Mouse (Mus musculus): ENCODE results near the gene Smtnl1. TPM values are rescaled to one million over a fixed set of nuclear protein-coding genes. Genes with fewer than 3 reads are reported as not detected.
A peak's percentile ranks its signal among the peaks of the same experiment; 100 is the strongest.

Gene Smtnl1
- polyA plus RNA-seq, 1 experiment from 2014 or later = 1.6 TPM

DNA sequence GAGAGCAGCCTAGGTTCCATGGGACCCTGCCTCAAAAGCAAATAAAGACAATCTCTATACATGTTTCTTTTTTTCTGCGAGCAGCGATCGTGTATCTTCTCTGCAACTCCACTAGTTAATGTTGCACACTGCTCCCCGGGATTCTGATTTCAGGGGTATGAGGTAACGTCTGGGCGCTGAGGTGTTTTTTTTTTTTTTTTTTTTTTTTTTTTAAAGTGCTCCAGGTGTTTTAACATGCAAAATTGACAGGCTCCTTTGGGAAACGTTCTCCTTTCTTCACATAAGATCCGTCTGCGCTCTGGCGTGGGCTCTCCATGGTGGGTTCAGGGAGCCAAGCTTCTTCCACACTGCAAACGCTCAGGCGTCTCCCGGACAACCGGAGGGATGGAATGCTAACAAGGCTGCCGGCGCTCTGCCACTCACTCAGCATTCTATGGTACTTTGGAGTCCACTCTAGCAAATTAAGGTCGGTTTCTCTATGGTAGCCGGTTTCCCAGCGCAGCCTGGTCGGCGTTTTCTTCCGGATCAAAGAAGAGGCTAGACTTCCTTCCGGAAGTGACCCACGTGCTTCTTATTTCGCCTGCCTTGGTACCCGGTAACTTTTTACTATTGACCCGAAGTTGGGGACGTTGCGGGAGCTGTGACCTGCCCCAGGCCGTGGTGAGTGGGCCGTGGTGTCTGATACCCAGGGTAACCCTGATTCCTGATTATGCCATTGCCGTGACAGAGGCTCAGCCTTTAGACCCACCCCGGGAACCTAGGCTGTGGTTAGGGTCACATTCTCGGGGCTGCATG lies 4.2 kb upstream of the Smtnl1 start, which contains the start of gene Timm10:
Gene Timm10 (plus strand): TSS at position 510 of the 795 bp plus-strand sequence.
- no peak within 1 kb of the TSS; the same call in 1 of the 2 replicates for H3K27ac ChIP-seq (replicated peaks; ENCODE audit: low read depth, low read length)
- peak within 1 kb of the TSS; percentile 72 for H3K4me3 ChIP-seq (ENCODE audit: low read depth, low read length)
- DNase-seq (ENCODE audit: low spot score) (peak; percentile 97), ATAC-seq (ENCODE audit: low read depth) (peak; percentile 96)
- peak within 1 kb of the TSS; percentile 99 for H3K4me2 ChIP-seq (ENCODE audit: low read depth, low read length)
- H3K4me1 ChIP-seq (ENCODE audit: control insufficient read depth, insufficient read depth, low read length) = peaks cover 5% of the 10 kb centered on the region; the same call in 1 of the 2 replicates
- 0 out of 2 replicates have a peak, but pooled peaks cover 6% of the 10 kb centered on the region for H3K36me3 ChIP-seq (ENCODE audit: control insufficient read depth, insufficient read depth, low read length)
- 0% methylated on average over 34 of the region's 34 CpGs for WGBS
- no peaks in the 10 kb centered on the region for H3K27me3 ChIP-seq (replicated peaks; ENCODE audit: control insufficient read depth, insufficient read depth, low read length)
- peak within 1 kb of the TSS; percentile 69 for H3K9ac ChIP-seq (ENCODE audit: low read depth, low read length)
- no peaks in the 10 kb centered on the region for H3K9me3 ChIP-seq (ENCODE audit: control insufficient read depth, low read length)

DNA sequence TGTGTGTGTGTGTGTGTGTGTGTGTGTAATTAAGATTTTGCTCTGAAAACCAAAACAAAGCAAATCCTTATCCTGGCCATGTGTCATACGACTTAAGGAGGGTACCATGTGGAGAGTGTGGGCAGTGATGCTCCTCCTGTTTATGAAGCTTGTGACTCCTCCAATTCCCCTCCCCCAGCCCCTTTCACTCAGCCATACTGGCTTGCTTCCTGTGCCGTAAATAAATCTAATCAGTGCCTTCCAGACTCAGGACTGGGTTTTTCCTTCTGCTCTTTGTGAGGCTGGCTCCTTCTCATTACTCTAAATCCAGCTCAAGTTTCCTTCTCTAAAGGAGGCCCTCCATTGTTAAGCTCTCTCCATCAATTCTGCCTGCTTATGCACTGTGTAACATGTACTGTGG lies 785 bp upstream of the Smtnl1 start:
- 13% methylated on average over 2 of the region's 2 CpGs for WGBS
- H3K27ac ChIP-seq (replicated peaks; ENCODE audit: low read depth, low read length) = no peak overlapping the region
- H3K9ac ChIP-seq (ENCODE audit: low read depth, low read length) = no peak overlapping the region
- H3K27me3 ChIP-seq (replicated peaks; ENCODE audit: control insufficient read depth, insufficient read depth, low read length) = no peaks in the 10 kb centered on the region; the same call in 1 of the 2 replicates
- ATAC-seq (ENCODE audit: low read depth) (peak; percentile 18; the same call in 1 of the 2 replicates), DNase-seq (ENCODE audit: low spot score) (peak; percentile 26)
- H3K4me1 ChIP-seq (ENCODE audit: control insufficient read depth, insufficient read depth, low read length) = peaks cover 5% of the 10 kb centered on the region; the same call in 1 of the 2 replicates
- H3K36me3 ChIP-seq (ENCODE audit: control insufficient read depth, insufficient read depth, low read length) = no peaks in the 10 kb centered on the region
- H3K9me3 ChIP-seq (ENCODE audit: control insufficient read depth, low read length) = no peaks in the 10 kb centered on the region
- H3K4me3 ChIP-seq (ENCODE audit: low read depth, low read length) = no peak overlapping the region
- no peak overlapping the region for H3K4me2 ChIP-seq (ENCODE audit: low read depth, low read length)

DNA sequence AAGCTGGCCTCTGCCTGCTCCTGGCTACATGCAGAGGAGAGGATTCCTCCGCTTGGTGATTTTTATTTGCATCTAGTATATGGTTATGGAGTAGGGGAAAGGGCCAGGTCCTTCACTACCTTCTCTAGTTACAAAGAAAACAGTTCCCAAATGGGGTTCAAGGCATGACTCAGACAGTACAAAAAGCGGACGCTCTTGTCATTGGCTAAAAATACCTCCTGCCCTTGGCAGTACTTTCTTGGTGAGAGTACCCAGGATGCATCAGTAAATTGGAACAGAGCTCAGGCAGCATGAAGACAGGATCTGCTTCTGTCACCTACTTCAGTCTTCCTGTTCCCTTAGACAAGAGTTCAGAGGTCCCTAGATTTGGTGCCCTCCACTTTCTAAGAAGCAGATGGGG lies 2.6 kb downstream of the Smtnl1 start:
- 50% methylated on average over 3 of the region's 3 CpGs for WGBS
- Histone ChIP-seq H3K36me3 (ENCODE audit: control insufficient read depth, insufficient read depth, low read length) (no peaks in the 10 kb centered on the region), H3K9me3 (ENCODE audit: control insufficient read depth, low read length) (no peaks in the 10 kb centered on the region), H3K4me1 (ENCODE audit: control insufficient read depth, insufficient read depth, low read length) (no peaks in the 10 kb centered on the region), H3K9ac (ENCODE audit: low read depth, low read length) (no peak overlapping the region), H3K4me2 (ENCODE audit: low read depth, low read length) (no peak overlapping the region), H3K4me3 (ENCODE audit: low read depth, low read length) (no peak overlapping the region), H3K27ac (replicated peaks; ENCODE audit: low read depth, low read length) (no peak overlapping the region), H3K27me3 (replicated peaks; ENCODE audit: control insufficient read depth, insufficient read depth, low read length) (no peaks in the 10 kb centered on the region; the same call in 1 of the 2 replicates)
- ATAC-seq (ENCODE audit: low read depth) (no peak), DNase-seq (ENCODE audit: low spot score) (no peak)

DNA sequence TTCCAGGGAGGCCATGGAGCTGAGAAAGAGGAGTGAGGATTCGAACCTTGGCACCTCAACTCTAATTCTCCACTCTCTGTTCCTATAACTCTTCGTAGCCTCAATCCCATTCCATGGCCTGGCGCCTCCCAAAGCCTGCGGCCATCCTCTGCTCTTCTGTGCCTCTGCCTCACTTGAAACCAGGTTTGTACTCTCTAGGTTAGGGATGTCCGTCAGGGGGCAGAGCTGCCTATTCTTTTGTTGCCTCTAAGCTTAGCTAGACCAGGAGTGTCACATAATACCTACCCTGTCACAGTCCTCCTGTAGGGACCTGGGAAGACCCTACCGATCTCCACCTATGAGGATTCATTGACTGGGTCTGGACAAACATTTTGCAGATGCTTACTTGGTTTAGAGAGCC lies 9.8 kb downstream of the Smtnl1 start:
- ATAC-seq (ENCODE audit: low read depth) (no peak), DNase-seq (ENCODE audit: low spot score) (no peak)
- no peak overlapping the region for H3K27ac ChIP-seq (replicated peaks; ENCODE audit: low read depth, low read length)
- no peaks in the 10 kb centered on the region for H3K36me3 ChIP-seq (ENCODE audit: control insufficient read depth, insufficient read depth, low read length)
- peaks cover 5% of the 10 kb centered on the region; the same call in 1 of the 2 replicates for H3K4me1 ChIP-seq (ENCODE audit: control insufficient read depth, insufficient read depth, low read length)
- H3K4me2 ChIP-seq (ENCODE audit: low read depth, low read length) = no peak overlapping the region
- no peak overlapping the region for H3K4me3 ChIP-seq (ENCODE audit: low read depth, low read length)
- H3K27me3 ChIP-seq (replicated peaks; ENCODE audit: control insufficient read depth, insufficient read depth, low read length) = no peaks in the 10 kb centered on the region
- H3K9ac ChIP-seq (ENCODE audit: low read depth, low read length) = no peak overlapping the region
- no peaks in the 10 kb centered on the region for H3K9me3 ChIP-seq (ENCODE audit: control insufficient read depth, low read length)
- WGBS = 83% methylated on average over 6 of the region's 6 CpGs

DNA sequence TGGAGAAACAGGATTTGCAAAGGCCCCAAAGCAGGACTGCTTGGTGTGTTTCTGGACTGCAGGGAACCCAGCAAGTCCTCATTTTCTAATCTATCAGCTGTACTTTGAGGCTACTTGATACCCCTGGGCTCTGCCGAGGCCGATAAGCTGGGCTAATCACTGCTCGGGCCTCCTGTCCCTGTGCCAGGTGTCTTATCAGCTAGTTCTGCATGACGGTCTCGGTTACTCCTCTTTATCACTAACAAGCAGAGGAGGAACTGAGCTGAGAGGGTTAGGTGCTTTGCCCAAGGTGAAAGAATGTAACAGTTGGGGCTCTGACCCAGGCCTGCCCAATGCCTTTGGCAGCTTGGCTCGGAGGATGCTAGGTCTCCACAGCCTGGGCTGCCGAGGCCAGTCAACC lies 10.6 kb downstream of the Smtnl1 start:
- no peak overlapping the region for H3K4me2 ChIP-seq (ENCODE audit: low read depth, low read length)
- no peaks in the 10 kb centered on the region for H3K36me3 ChIP-seq (ENCODE audit: control insufficient read depth, insufficient read depth, low read length)
- no peak overlapping the region for H3K9ac ChIP-seq (ENCODE audit: low read depth, low read length)
- no peaks in the 10 kb centered on the region for H3K9me3 ChIP-seq (ENCODE audit: control insufficient read depth, low read length)
- H3K27ac ChIP-seq (replicated peaks; ENCODE audit: low read depth, low read length) = no peak overlapping the region
- WGBS = 77% methylated on average over 7 of the region's 7 CpGs
- H3K4me3 ChIP-seq (ENCODE audit: low read depth, low read length) = no peak overlapping the region
- H3K27me3 ChIP-seq (replicated peaks; ENCODE audit: control insufficient read depth, insufficient read depth, low read length) = no peaks in the 10 kb centered on the region
- peaks cover 5% of the 10 kb centered on the region; the same call in 1 of the 2 replicates for H3K4me1 ChIP-seq (ENCODE audit: control insufficient read depth, insufficient read depth, low read length)
- ATAC-seq (ENCODE audit: low read depth) (no peak), DNase-seq (ENCODE audit: low spot score) (no peak)

DNA sequence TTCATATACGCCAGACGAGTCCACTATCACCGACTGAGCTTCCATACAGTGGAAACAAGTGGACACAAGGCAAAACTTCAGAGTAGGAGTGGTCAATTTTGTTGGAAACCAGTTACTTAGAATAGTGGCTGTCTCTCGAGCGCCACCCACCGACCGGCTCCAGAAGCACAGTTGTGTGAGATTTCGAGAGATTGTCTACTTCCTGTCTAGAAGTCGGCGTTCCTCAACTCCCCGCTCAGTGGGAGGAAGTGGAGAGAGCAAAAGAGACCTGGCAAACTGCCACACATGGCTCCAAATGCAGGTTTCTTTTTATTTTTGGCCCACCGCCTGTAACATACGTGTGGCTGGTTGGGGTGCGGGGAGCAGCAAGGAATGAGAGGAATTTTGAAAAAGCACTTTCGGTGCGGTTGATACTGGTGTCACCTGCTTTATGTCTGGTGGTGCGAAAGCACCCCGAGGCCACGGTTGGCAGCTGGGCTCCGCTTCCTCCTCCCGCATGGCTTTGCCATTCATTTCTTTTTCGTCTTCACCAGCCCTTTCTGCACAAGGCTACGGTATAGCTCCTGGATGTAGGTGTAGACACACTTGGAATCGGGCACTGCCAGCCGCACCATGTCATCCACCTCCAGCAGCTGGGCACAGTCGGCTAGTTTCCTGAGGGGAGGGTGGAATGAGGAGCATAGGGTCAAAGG lies 11.4 kb downstream of the Smtnl1 start:
- Histone ChIP-seq H3K4me3 (ENCODE audit: low read depth, low read length) (peak overlapping the region; percentile 31), H3K36me3 (ENCODE audit: control insufficient read depth, insufficient read depth, low read length) (no peaks in the 10 kb centered on the region), H3K9ac (ENCODE audit: low read depth, low read length) (peak overlapping the region; percentile 48), H3K9me3 (ENCODE audit: control insufficient read depth, low read length) (no peaks in the 10 kb centered on the region), H3K27ac (replicated peaks; ENCODE audit: low read depth, low read length) (peak overlapping the region; percentile 28; the same call in 1 of the 2 replicates), H3K4me2 (ENCODE audit: low read depth, low read length) (peak overlapping the region; percentile 56), H3K4me1 (ENCODE audit: control insufficient read depth, insufficient read depth, low read length) (peaks cover 5% of the 10 kb centered on the region; the same call in 1 of the 2 replicates), H3K27me3 (replicated peaks; ENCODE audit: control insufficient read depth, insufficient read depth, low read length) (no peaks in the 10 kb centered on the region)
- 29% methylated on average over 26 of the region's 26 CpGs for WGBS
- peak; percentile 92 for DNase-seq (ENCODE audit: low spot score)
- ATAC-seq (ENCODE audit: low read depth) = peak; percentile 87

DNA sequence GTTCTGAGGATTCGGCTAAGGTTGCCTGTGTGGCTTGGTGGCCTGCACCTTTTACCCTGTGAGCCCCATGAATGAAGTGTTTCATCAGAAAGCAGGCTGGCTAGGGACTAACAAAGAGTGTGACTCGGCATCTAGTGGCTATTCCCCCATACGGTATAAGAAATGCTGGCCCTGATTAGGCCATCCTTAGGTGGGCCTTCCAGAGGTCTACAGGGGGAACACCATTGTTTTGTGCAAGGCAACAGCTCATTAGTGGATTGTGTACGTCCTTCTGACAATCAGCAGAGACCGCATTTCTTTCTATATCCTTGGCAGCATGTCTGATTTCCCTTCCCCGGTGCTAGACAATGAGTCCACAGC lies 11.9 kb downstream of the Smtnl1 start:
- Histone ChIP-seq H3K4me2 (ENCODE audit: low read depth, low read length) (peak overlapping the region; percentile 56), H3K4me1 (ENCODE audit: control insufficient read depth, insufficient read depth, low read length) (peaks cover 5% of the 10 kb centered on the region; the same call in 1 of the 2 replicates), H3K36me3 (ENCODE audit: control insufficient read depth, insufficient read depth, low read length) (no peaks in the 10 kb centered on the region), H3K9ac (ENCODE audit: low read depth, low read length) (no peak overlapping the region), H3K27ac (replicated peaks; ENCODE audit: low read depth, low read length) (no peak overlapping the region), H3K9me3 (ENCODE audit: control insufficient read depth, low read length) (no peaks in the 10 kb centered on the region), H3K27me3 (replicated peaks; ENCODE audit: control insufficient read depth, insufficient read depth, low read length) (no peaks in the 10 kb centered on the region), H3K4me3 (ENCODE audit: low read depth, low read length) (peak overlapping the region; percentile 31; the same call in 1 of the 2 replicates)
- ATAC-seq (ENCODE audit: low read depth) (peak; percentile 17; the same call in 1 of the 2 replicates), DNase-seq (ENCODE audit: low spot score) (no peak)
- 70% methylated on average over 6 of the region's 6 CpGs for WGBS

DNA sequence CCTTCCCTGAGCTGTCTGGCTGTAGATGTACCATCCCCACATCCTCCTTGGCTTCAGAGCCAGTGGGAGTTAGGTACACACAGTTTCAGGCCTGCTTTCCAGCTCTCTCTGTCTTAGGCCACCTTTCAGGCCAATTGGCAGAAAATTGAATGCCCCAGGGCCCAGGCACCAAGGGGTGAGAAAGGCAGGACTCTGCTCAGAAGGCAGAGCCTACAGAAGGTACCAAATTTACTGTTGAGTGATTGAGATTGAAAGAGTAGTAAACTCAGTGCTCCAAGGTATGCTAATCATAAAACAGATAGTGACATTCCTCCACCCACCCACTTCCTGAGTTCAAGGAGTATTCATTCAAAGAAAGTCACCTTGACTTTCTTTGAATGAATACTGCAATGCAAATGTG lies 13.1 kb downstream of the Smtnl1 start:
- H3K9ac ChIP-seq (ENCODE audit: low read depth, low read length) = no peak overlapping the region

More for the DNA sequence above, 13.1 kb downstream of the Smtnl1 start:
- no peak overlapping the region for H3K4me3 ChIP-seq (ENCODE audit: low read depth, low read length)
- DNase-seq (ENCODE audit: low spot score) (no peak), ATAC-seq (ENCODE audit: low read depth) (no peak)
- H3K27ac ChIP-seq (replicated peaks; ENCODE audit: low read depth, low read length) = no peak overlapping the region
- H3K27me3 ChIP-seq (replicated peaks; ENCODE audit: control insufficient read depth, insufficient read depth, low read length) = no peaks in the 10 kb centered on the region
- H3K4me2 ChIP-seq (ENCODE audit: low read depth, low read length) = no peak overlapping the region
- no peaks in the 10 kb centered on the region for H3K36me3 ChIP-seq (ENCODE audit: control insufficient read depth, insufficient read depth, low read length)
- H3K4me1 ChIP-seq (ENCODE audit: control insufficient read depth, insufficient read depth, low read length) = peaks cover 5% of the 10 kb centered on the region; the same call in 1 of the 2 replicates
- H3K9me3 ChIP-seq (ENCODE audit: control insufficient read depth, low read length) = no peaks in the 10 kb centered on the region
